Mouse (Mus musculus) liver, embryonic 16.5 days (tissue): ENCODE data around the gene Dtx2. TPM values are rescaled to one million over a fixed set of nuclear protein-coding genes. Genes with fewer than 3 reads are reported as not detected.
A peak's percentile ranks its signal among the peaks of the same experiment; 100 is the strongest.

ENCODE experiments used
- ATAC-seq: fragments of 200-750 bp; cut with Nextera tagmentation; 2 replicates; pipeline ENCODE4 v1.8.0; 2017; ENCODE audit warnings: low read depth, mild to moderate bottlenecking, moderate number of reproducible peaks, moderate library complexity
- H3K27ac ChIP-seq: fragments of 300-500 bp; sonication (generic); 2 replicates; pipeline ENCODE4 v1.5.1; 2014; ENCODE audit warnings: mild to moderate bottlenecking, low read length
- H3K27me3 ChIP-seq: fragments of 300-500 bp; sonication (generic); 2 replicates; pipeline ENCODE4 v1.6.1; 2014; ENCODE audit warnings: low read depth, low read length, mixed read lengths; ENCODE audit not compliant: control insufficient read depth, insufficient read depth
- H3K36me3 ChIP-seq: fragments of 300-500 bp; sonication (generic); 2 replicates; pipeline ENCODE4 v1.6.1; 2014; ENCODE audit warnings: mild to moderate bottlenecking; ENCODE audit not compliant: control insufficient read depth, insufficient read depth
- H3K4me1 ChIP-seq: fragments of 300-500 bp; sonication (generic); 2 replicates; pipeline ENCODE4 v1.6.1; 2014; ENCODE audit warnings: low read depth, low read length, mixed read lengths; ENCODE audit not compliant: control insufficient read depth
- H3K4me2 ChIP-seq: fragments of 300-500 bp; sonication (generic); 2 replicates; pipeline ENCODE4 v1.6.1; 2014; ENCODE audit warnings: low read depth, low read length, mixed read lengths
- H3K4me3 ChIP-seq: fragments of 300-500 bp; sonication (generic); 2 replicates; pipeline ENCODE4 v1.5.1; 2014; ENCODE audit warnings: low read depth, mild to moderate bottlenecking, low read length
- H3K9ac ChIP-seq: fragments of 300-500 bp; sonication (generic); 2 replicates; pipeline ENCODE4 v1.6.1; 2014; ENCODE audit warnings: low read depth, low read length
- H3K9me3 ChIP-seq: fragments of 300-500 bp; sonication (generic); replicated peaks from 2 replicates; pipeline ENCODE4 v1.6.1; 2016; ENCODE audit warnings: low read length; ENCODE audit not compliant: control insufficient read depth
- WGBS: fragments of 180-500 bp; shearing (Covaris S2); extraction: QIAGEN DNeasy Blood & Tissue Kit; methylation state at CpG from one replicate; pipeline ENCODE4 v1.1.7; 2014; ENCODE audit not compliant: insufficient replicate concordance; 5-methylcytosine and 5-hydroxymethylcytosine counted together
- polyA plus RNA-seq: library from polyadenylated mRNA; unstranded; fragments of >200 nt; fragmentation: Nextera tagmentation; extraction: Ambion mirVana; gene quantifications from 2 replicates; pipeline ENCODE4 v1.2.1, GENCODE M21; 2015

Dtx2 gene
- 6.0 and 6.5 TPM in 2 replicates for polyA plus RNA-seq

DNA sequence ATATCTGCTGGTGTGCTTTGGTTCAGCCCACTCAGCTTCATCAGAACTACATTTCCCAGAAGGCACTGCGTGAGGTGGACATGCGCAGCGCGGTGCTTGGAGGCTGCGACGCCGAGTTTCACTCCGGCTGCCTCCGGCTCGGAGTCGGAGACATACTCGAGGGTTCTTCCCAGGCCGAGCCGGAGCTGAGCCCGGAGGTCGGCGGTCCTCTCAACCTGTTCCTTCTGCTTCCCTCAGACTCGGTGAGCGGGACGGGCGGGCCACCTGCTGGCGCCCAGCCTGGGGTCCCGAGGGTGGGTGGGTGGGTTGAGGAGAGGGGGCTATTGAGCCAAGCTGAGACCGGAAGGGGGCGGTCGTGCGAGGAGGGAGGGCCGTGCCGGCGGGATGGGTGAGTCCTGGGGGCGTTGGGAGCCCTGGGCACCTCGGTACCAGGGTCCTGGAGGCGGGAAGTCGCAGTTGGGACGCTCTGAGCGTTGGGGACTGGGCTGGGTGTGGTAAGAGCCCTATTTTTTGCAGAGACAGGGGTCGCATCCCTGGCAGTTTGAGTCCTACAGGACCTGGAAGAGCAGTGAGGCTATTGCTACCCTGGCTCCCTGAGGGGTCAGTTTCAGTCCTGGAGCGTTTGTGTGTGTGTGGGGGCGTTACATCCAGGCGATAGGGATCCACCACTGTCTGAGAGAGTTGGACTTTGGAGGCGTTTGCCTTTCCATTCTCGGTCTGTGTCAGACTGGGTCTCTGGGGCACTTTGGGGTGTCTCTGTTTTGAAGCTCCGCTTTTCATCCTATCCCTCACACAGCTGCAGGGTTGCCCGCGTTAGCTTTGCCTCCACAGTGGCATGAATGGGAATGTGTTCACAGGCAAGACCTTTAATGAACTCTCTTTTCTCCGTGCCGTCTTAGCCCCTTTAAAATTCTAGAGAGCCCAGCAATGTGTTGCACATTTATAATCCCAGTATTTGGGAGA is at the start of gene Dtx2:
Gene Dtx2, plus strand, starts transcription at position 76 of the 963 bp plus-strand sequence.
- Histone ChIP-seq H3K27me3 (no peaks in the 10 kb centered on the region), H3K27ac (peak within 1 kb of the TSS; percentile 64)

DNA sequence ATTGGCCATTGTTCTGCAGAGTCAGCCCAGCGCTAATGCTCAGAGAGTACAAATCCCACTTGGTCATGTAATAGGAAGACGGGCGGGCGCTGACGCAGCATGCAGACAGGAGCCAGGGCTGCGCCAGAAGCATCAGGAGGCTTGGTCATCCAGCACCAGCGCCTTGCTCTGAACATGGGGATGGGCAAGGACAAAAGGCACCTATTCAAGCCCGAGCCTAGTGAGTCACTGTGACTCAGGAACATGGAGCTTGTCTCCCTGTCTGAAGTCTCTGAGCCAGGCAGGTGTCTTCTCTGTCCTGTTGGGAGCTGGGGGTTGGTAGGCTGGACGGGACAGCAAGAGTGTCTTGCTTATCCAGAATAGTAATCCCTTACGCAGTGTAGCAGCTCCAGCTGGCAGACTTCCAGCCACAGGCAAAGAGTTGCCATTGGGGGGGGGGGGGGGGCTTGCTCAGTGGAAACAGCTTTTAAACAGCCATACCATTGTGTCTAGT is 48.6 kb upstream of the Dtx2 start:
- H3K9ac ChIP-seq = no peak overlapping the region
- H3K27me3 ChIP-seq = no peaks in the 10 kb centered on the region
- no peak overlapping the region for H3K4me2 ChIP-seq
- ATAC-seq = no peak
- H3K27ac ChIP-seq = no peak overlapping the region
- WGBS = 60% methylated on average over 10 of the region's 10 CpGs
- no peaks in the 10 kb centered on the region for H3K9me3 ChIP-seq
- peaks cover 6% of the 10 kb centered on the region for H3K4me1 ChIP-seq
- no peaks in the 10 kb centered on the region for H3K36me3 ChIP-seq
- no peak overlapping the region for H3K4me3 ChIP-seq

More for the DNA sequence above, at the start of gene Dtx2:
- Histone ChIP-seq H3K4me3 (peak within 1 kb of the TSS; percentile 73), H3K36me3 (peaks cover 2% of the 10 kb centered on the region; the same call in 1 of the 2 replicates), H3K9me3 (no peaks in the 10 kb centered on the region), H3K4me1 (peaks cover 8% of the 10 kb centered on the region), H3K4me2 (peak within 1 kb of the TSS; percentile 88), H3K9ac (peak within 1 kb of the TSS; percentile 84)
- 3% methylated on average over 42 of the region's 47 CpGs for WGBS
- peak; percentile 97 for ATAC-seq

DNA sequence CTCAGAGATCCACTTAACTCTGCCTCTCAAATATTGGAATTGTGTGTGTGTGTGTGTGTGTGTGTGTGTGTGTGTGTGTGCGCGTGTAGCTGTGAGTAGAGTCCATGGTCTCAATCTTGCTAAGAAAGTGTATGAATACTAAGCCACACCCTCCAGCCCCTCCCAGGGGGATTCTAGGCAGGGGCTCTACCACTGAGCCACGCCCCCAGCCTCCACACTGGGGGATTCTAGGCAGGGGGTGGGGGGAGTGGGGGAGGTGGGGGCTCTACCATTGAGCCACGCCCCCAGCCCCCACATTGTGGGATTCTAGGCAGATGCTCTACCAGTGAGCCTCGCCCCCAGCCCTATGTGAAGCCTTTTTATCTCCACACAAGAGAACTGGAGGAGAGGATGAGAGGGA is 48.0 kb upstream of the Dtx2 start:
- Histone ChIP-seq H3K4me3 (no peak overlapping the region), H3K36me3 (no peaks in the 10 kb centered on the region), H3K4me1 (peaks cover 13% of the 10 kb centered on the region), H3K27ac (no peak overlapping the region), H3K27me3 (no peaks in the 10 kb centered on the region), H3K9ac (no peak overlapping the region), H3K9me3 (no peaks in the 10 kb centered on the region), H3K4me2 (no peak overlapping the region)
- ATAC-seq = no peak
- 77% methylated on average over 5 of the region's 5 CpGs for WGBS

DNA sequence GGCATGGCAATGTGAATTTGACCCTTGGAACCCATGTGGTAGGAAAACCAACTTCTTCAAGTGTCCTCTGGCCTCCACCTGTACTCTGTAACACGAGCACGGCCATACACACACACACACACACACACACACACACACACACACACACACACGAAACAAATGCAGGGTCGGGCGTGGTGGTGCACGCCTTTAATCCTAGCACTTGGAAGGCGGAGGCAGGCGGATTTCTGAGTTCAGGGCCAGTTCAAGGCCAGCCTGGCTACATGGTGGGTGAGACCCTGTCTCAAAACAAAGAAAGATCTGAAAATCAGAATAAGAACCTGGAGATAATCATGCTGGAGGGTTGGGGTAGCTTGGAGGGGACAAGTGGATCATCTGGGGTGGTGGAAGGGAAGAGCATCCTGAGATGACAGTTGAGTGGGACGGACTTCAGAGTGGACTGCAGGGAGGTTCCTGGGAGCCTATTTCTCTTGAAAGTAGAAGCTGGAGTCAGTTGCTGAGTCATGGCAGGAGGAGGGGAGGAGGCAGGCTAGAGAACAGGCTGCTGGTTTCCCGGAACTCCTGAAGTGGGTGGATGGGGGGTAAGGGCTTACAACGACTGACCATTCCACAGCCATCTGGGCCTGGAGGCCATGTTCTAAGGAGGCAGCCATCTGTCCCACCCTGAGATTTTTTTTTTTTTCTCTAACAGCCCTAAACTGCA is 43.7 kb upstream of the Dtx2 start:
- WGBS = 51% methylated on average over 11 of the region's 11 CpGs
- H3K4me3 ChIP-seq = no peak overlapping the region; the same call in 1 of the 2 replicates
- ATAC-seq = peak; percentile 82
- H3K4me1 ChIP-seq = peaks cover 15% of the 10 kb centered on the region
- H3K9me3 ChIP-seq = no peaks in the 10 kb centered on the region
- H3K36me3 ChIP-seq = no peaks in the 10 kb centered on the region
- H3K27ac ChIP-seq = peak overlapping the region; percentile 64
- peak overlapping the region; percentile 49 for H3K4me2 ChIP-seq
- H3K9ac ChIP-seq = peak overlapping the region; percentile 23
- no peaks in the 10 kb centered on the region for H3K27me3 ChIP-seq

DNA sequence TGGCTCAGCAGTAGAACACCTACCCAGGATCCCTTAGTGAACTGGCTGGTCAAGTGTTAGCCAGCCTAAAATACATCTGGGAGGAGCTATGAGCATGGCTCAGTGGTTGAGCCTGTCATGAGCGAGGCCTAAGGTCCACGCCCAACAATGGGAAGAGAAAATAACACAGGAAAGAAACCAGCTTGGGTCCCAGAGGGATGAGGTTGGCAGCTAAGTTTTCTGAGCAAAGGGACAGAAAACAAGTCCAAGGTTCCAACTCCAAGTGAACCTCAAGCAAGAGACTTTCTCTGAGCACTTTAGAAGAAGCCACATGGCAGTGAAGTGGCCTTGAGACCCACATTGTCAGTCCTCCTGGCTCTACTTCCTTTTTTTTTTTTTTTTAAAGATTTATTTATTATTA is 42.9 kb upstream of the Dtx2 start:
- Histone ChIP-seq H3K27me3 (no peaks in the 10 kb centered on the region), H3K4me1 (peaks cover 17% of the 10 kb centered on the region), H3K27ac (peak overlapping the region; percentile 64), H3K4me2 (peak overlapping the region; percentile 49), H3K9me3 (no peaks in the 10 kb centered on the region), H3K4me3 (no peak overlapping the region), H3K9ac (no peak overlapping the region; the same call in 1 of the 2 replicates), H3K36me3 (no peaks in the 10 kb centered on the region)
- 54% methylated on average over 2 of the region's 2 CpGs for WGBS
- peak; percentile 58 for ATAC-seq

DNA sequence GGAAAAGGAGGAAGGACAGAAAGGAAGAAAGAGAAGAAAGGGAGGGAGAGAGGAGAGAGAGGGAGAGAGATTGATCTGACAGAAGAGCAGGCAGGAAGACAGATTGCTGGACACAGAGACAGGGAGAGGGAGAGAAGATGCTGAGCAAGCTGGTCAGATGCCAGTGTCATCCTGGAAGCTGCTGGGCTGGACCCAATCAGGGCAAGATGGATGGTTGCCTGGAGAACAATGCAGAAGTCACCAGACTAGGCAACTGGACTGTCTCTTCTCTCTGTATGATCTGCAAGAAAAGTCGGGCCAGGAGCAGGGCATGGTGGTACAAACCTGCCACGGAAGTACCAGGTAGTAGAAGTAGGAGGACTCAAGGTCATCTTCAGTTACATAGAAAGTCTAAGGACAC is 41.8 kb upstream of the Dtx2 start:
- Histone ChIP-seq H3K9me3 (no peaks in the 10 kb centered on the region), H3K27ac (no peak overlapping the region), H3K4me2 (no peak overlapping the region), H3K4me3 (no peak overlapping the region), H3K9ac (no peak overlapping the region), H3K27me3 (no peaks in the 10 kb centered on the region), H3K4me1 (peaks cover 25% of the 10 kb centered on the region), H3K36me3 (no peaks in the 10 kb centered on the region)
- no peak for ATAC-seq
- WGBS = 68% methylated on average over 2 of the region's 2 CpGs

DNA sequence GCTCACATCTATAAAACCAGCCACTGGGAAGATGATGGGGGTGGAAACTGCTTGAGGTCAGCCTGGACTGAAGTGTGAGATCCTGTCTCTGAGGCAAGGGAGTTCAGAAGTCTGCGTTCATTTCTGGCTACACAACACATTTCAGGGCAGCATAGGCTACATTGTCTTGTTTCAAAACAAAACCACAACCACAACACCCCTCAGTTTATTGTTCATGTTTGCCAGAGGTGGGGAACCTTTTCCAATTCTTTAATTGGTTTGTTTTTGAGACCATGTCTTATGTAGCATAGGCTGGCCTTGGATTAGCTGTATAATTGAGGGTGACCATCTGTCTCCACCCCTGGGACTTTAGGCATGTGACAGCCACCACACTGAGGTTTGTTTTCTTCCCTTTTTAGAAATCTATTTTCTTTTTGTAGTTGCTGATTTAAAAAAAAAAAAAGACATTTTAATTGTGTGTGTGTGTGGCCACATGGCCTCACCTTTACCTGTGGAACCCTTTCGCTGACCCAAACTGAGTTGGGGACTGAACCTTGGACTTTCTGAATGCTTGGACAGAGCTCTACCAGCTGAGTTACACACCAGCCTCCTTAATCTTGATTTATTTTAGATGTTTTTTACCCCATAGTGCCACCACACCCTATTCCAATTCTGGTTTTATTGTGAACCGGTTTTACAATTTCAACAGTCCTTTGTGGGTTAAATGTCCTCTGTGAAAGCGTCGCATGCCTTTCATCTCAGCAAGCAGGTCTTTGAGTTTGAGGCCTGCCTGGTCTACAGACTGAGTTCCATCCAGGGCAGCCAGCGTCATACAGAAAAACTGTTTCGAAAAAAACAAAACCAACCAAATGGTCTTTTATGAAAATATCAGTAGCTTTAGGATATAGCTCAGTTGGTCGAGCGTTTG is 38.0 kb upstream of the Dtx2 start:
- peaks cover 44% of the 10 kb centered on the region for H3K4me1 ChIP-seq
- H3K27me3 ChIP-seq = no peaks in the 10 kb centered on the region
- H3K4me3 ChIP-seq = peak overlapping the region; percentile 34; the same call in 1 of the 2 replicates
- peak overlapping the region; percentile 70 for H3K27ac ChIP-seq
- 65% methylated on average over 9 of the region's 9 CpGs for WGBS
- ATAC-seq = no peak
- peak overlapping the region; percentile 61 for H3K4me2 ChIP-seq
- no peaks in the 10 kb centered on the region for H3K9me3 ChIP-seq
- no peaks in the 10 kb centered on the region for H3K36me3 ChIP-seq
- H3K9ac ChIP-seq = peak overlapping the region; percentile 28; the same call in 1 of the 2 replicates
